Mouse (Mus musculus) MEL (cell line): ENCODE results near the gene Pdzd2.

Source experiments
- CTCF ChIP-seq, 3 experiments: IDR thresholded peaks in 2 of 3; conservative IDR thresholded peaks in 1 of 3; 2 replicates each; pipeline ENCODE4 v1.5.1; 2011 to 2012; ENCODE audit warnings: low read length in 3 of 3, low read depth in 2 of 3, mild to moderate bottlenecking in 2 of 3, improper control_type of control experiment in 1 of 3, inconsistent platforms in 1 of 3, mixed read lengths in 1 of 3, moderate library complexity in 1 of 3; ENCODE audit not compliant: control insufficient read depth in 1 of 3, insufficient read depth in 1 of 3, poor library complexity in 1 of 3, severe bottlenecking in 1 of 3
- MAFK ChIP-seq: IDR thresholded peaks from 2 replicates; pipeline ENCODE4 v1.6.1; 2011; ENCODE audit warnings: low read depth, mild to moderate bottlenecking, low read length, improper control_type of control experiment, borderline replicate concordance
- POLR2AphosphoS2 ChIP-seq: IDR thresholded peaks from 2 replicates; pipeline ENCODE4 v1.6.1; 2011; ENCODE audit warnings: low read length, improper control_type of control experiment
- SIN3A ChIP-seq: IDR thresholded peaks from 2 replicates; pipeline ENCODE4 v1.6.1; 2012; ENCODE audit warnings: low read length, improper control_type of control experiment, inconsistent platforms
- SMC3 ChIP-seq: IDR thresholded peaks from 2 replicates; pipeline ENCODE4 v1.6.1; 2011; ENCODE audit warnings: low read depth, low read length, improper control_type of control experiment
- TAL1 ChIP-seq: IDR thresholded peaks from 2 replicates; pipeline ENCODE4 v1.6.1; 2012; ENCODE audit warnings: mild to moderate bottlenecking, inconsistent platforms, low read length, moderate library complexity, mixed read lengths

- no peak for TF ChIP-seq SIN3A
- TF ChIP-seq SMC3, result no peak
- no peak for TF ChIP-seq TAL1
- TF ChIP-seq CTCF (IDR thresholded peaks at IDR 0.05 in 2 of 3, conservative IDR thresholded peaks at IDR 0.05 in 1 of 3; ENCODE audit: control insufficient read depth in 1 of 3, insufficient read depth in 1 of 3, low read depth in 2 of 3, low read length in 3 of 3, poor library complexity in 1 of 3, severe bottlenecking in 1 of 3), result no peak
- no peak for TF ChIP-seq MAFK
- no peak for TF ChIP-seq POLR2AphosphoS2
Measured at GRCm38 (mm10) chr15:12473596-12473995, 266.1 kb downstream of the Pdzd2 start.
